Mouse (Mus musculus) left cerebral cortex, postnatal 10 days (tissue): ENCODE results near the gene Prrc2a. TPM values are rescaled to one million over a fixed set of nuclear protein-coding genes. Genes with fewer than 3 reads are reported as not detected.
A peak's percentile ranks its signal among the peaks of the same experiment; 100 is the strongest.

Source experiments
- DNase-seq, 2 experiments: peaks; one replicate each; pipeline ENCODE4 v3.0.0; 2021 to 2022; ENCODE audit warnings: low spot score in 2 of 2, mixed read lengths in 1 of 2; ENCODE audit errors: extremely low spot score in 1 of 2
- intact Hi-C: fragments of 180-260 bp; cut with DNase I; formaldehyde crosslinking; loops from one replicate; pipeline ENCODE4 v1.15.1; 2025
- total RNA-seq, 2 experiments: library from RNA; stranded (reverse); gene quantifications; 2 replicates each; pipeline ENCODE4 v1.2.3; 2021

Prrc2a gene
- 100 to 1,000 TPM; 261 to 270 TPM for total RNA-seq

DNA sequence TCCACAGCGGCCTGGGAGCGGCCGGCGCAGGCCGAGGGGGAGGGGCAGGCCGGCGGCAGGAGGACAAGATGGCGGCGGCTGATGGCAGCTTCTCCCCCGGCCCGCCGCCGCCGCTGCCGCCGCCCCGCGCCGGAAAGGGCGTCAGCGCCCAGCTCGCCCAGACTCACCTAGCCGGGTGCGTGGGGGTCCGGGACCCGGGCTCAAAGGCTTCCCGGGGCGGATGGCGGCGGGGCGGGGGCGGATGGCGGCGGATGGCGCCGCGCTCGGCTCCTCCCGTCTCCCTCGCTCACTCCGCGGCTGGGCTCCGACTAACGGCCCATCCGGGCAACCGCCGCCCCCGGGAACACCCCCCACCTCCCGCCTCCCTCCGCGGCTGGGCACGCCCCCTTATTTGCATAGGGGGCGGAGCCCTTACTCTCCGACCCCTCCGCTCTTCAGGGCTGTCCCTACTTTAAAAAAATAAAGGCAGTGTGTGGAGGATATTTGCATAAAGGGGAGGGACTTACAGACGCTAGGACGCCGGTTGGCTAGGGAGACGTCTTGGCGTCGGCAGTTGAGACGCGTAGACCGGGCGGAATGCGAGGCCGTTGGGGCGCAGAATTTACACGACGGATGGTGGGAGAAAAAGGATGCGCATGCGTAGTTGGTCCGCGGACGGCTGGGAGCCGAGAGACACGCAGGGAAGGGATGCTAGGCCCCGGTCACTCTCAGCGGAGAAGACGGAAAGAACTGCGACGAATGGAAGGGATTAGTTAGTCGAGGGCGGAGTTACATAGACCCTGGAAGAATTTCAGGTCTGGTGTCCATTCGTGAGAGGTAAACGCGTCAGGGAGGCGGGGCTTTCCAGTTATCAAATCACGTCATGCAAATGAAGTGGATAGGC, at the start of gene Prrc2a:
Gene Prrc2a, minus strand, starts transcription at position 330 of the 883 bp plus-strand sequence.
- intact Hi-C loops: no loop called here
- peak; percentile 99 for DNase-seq

DNA sequence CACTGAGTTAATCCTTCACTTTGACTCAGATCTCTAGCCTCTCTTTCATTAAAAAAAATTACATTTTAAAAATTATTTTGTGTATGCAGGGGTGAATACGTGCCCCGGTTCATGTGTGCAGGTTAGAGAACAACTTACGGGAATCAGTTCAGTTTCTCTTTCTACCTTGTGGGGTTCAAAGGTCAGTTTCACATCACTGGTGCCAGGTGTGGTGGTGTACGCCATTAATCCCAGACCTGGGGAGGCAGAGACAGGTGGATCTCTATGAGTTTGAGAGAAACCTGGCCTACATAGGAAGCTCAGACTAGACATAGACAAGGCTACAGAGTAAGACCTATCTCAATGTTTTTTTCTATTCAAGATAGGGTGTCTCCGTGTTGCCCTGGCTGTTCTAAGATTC, 48.4 kb upstream of the Prrc2a start:
- intact Hi-C loops: no loop called here
- no peak for DNase-seq

- intact Hi-C loops: no loop called here
Observed at GRCm38 (mm10) chr17:35210593-35210992, 45.9 kb upstream of the Prrc2a start.

DNA sequence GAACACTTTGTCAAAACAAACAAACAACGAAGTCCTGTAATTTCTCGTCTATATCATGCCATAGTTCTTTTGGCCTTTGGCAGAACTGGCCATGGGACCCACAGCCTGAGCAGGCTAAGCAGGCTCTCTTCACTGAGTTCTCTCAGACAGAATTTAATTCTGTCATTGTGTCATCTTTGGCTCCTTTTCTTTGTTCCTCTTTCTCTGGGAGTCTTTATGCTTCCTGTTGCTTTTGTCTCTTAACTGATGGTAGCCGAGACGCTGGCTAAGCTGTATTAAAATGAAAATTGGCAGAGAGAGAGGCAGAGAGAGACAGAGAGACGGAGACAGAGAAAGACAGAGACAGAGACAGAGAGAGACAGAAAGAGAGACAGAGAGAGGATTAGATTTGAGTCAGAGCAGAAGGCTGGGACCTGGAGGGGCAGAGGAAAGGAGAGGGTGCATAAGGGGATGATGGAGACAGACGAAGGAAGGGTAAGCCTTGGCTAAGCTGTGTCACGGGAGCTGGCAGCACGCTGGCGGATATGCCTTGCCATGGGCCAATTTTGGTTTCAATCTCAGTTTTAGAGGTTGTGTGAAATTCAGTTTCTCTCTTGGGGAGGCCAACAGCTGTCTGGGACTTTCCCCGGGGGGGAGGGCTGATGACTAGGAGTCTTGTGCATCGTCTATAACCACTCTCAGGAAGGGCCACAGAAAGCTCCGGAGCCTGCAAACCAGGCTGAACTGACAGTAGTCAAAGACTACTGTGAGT, 45.3 kb upstream of the Prrc2a start:
- no peak for DNase-seq
- intact Hi-C loops: no loop called here

More at GRCm38 (mm10) chr17:35210593-35210992, 45.9 kb upstream of the Prrc2a start:
- DNase-seq: no peak

DNA sequence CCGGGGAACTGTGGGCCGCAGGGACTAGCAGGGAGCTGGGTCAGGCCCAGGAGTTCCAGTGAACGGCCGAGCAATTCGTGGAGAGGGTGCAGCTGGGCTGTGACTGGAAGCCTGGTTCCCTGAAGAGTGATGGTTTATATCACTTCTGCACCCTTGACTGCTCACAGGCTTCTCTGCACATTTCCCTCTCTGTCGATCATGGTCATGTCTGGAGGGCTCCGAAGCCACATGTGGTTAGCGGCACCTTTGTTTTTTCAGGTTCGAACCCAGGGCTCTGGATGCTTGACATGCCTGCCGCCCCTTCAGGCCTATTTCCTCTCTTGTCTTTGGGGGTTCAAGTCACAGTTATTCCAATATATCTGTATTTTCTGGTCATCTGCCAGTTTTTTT, 40.7 kb upstream of the Prrc2a start:
- DNase-seq: no peak
- intact Hi-C loops: no loop called here

- intact Hi-C loops: no loop called here
- no peak for DNase-seq
Observed at GRCm38 (mm10) chr17:35204494-35205379, 40.0 kb upstream of the Prrc2a start, which contains the start of gene Lta. Gene Lta, minus strand, starts transcription at chr17:35205351.

DNA sequence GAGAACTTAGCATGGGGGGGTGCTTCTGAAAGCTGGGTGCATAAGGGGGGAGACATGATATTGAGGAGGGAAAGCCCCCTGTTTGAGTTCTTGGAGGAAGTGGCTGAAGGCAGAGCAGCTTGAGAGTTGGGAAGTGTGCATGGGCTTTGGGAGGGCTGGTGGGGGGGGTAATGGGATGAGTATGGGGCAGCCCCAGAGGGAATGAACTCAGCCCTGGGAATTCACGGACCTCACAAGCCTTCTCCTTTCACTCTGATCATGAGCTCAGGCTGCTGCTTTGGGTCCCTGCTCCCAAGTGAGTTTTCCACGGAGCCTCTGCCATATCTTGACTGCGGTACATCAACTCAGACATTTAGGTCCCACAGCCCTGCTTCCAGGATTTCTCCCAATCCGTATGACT, 37.7 kb upstream of the Prrc2a start:
- no peak for DNase-seq

GRCm38 (mm10) chr17:35201787-35202186, 37.1 kb upstream of the Prrc2a start, which contains the start of gene Tnf:
Gene Tnf, minus strand, starts transcription at chr17:35202007.
- DNase-seq: peak in 1 of 2 experiments; percentile 58
- intact Hi-C loops: no loop called here

More for the DNA sequence above, 37.7 kb upstream of the Prrc2a start:
- intact Hi-C loops: no loop called here

DNA sequence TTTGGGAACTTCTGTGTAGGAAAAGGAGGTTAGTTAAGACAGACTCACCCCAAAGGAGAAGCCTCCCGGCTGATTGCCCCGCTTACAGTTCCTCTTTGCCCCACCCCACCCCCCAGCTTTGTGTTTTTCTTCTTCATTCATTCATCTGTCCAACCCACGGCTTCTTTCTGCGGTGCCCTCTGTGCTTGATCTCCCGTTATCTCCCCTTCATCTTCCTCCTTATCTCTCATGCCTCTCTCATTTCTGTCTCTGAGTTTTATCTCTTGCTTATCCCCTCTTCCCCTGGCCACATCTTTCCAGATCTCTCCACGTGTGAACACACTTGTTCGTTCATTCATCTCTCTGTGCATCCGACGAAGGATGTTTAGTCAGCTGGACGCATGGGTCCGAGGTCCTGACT, 36.4 kb upstream of the Prrc2a start:
- no peak for DNase-seq
- intact Hi-C loops: no loop called here

DNA sequence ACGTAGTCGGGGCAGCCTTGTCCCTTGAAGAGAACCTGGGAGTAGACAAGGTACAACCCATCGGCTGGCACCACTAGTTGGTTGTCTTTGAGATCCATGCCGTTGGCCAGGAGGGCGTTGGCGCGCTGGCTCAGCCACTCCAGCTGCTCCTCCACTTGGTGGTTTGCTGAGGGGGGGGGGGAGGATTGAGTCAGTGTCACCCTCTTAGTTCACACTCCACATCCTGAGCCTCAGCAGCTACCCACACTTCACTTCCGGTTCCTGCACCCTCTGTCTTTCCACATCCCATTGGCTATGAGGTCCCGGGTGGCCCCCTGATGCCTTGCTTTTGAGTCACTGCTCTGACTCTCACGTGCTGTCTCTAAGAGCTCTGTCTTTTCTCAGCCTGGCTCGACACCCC, 35.7 kb upstream of the Prrc2a start:
- intact Hi-C loops: no loop called here
- DNase-seq: no peak

DNA sequence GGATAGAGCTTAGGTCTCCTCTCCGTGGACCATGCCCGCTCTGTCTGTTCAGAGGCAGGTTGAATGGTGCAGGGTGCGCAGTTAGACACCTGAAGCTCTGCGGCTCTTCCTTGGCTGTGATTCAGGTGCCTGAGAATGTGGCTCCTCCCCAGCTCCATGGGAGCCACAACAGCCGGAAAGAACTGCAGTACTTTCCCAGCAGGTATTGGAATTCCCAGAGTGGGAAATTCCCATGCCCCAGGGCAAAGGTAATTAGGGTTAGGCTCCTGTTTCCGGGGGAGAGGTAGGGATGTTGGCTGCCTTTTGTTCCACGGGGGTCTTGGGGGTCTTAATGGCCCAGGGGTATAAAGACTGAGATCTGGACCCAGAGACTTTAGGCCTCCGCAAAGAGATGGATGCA, 34.2 kb upstream of the Prrc2a start:
- intact Hi-C loops: no loop called here
- DNase-seq: no peak

GRCm38 (mm10) chr17:35198029-35198428, 33.3 kb upstream of the Prrc2a start:
- intact Hi-C loops: no loop called here
- DNase-seq: no peak

DNA sequence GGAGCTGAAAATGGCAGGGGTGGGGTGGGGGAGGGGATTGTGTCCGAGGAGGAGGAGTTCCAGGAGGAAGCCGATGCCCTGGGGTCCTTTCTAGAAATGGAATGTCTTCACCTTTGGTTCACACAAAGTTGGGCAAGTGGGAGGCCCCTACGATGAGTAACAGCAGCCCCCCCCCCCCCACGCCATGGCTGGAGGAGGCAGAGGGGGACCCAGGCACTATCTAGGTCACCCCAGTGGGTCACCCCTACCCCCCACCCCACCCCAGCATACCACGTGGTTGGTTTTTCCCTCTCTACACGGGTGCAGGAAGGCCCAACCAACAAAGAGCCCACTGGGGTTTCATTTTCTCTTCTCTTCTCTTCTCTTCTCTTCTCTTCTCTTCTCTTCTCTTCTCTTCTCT, 32.4 kb upstream of the Prrc2a start:
- intact Hi-C loops: no loop called here
- no peak for DNase-seq

DNA sequence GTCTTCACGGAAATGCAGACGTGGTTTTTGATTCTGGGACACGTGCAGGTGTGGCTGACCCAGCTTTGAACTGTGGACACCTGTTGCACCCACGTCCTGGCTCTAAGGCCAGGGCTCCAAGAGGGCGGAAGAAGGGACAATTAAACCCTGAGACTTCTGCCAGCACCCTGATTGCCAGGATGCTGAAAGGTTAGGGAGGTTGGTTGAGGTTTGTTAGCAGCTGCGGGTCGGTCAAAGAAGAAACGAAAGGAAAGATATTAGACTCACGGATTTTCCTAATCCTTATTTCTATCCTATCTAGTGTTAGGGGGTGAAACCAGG, 31.6 kb upstream of the Prrc2a start:
- intact Hi-C loops: no loop called here
- no peak for DNase-seq

- intact Hi-C loops: no loop called here
- peak; percentile 70 to 90 for DNase-seq
Observed at GRCm38 (mm10) chr17:35195631-35196320, 31.1 kb upstream of the Prrc2a start.

DNA sequence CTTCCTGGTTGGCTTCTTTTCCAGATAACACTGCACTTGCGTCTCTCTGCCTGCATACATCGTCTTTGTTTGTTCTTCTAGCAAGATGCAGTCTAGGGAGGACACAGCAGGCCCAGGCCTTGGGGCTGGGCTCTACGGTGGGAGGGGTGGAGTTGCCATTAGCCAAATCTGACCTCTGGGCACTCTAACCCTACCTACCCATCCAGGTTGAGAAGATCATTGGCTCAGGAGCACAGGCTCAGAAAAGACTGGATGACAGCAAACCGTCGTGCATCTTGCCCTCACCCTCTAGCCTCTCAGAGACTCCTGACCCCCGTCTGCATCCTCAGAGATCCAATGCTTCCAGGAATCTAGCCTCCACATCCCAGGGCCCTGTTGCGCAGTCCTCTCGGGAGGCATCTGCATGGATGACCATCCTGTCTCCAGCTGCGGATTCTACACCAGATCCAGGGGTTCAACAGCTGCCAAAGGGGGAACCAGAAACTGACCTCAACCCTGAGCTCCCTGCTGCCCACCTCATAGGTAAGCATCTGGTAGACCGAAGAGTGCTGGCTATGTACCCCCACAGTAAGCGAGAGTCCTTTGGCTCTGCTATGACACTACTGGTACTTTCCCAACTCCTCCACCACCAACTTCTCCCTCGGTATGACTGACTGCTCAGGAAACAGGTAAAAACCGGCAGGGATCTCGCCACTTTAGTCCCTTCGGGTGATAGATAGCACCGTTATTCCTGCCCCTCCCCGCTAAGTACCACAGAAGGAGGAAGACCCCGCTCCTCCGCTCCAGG, 30.3 kb upstream of the Prrc2a start:
- intact Hi-C loops: no loop called here
- DNase-seq: no peak

GRCm38 (mm10) chr17:35193881-35194843, 29.5 kb upstream of the Prrc2a start, which contains the start of gene Ltb:
Gene Ltb, plus strand, starts transcription at chr17:35194439.
- DNase-seq: no peak
- intact Hi-C loops: no loop called here
